Mouse (Mus musculus) liver, embryonic 12.5 days (tissue): ENCODE results near the gene Dync1li1. TPM values are rescaled to one million over a fixed set of nuclear protein-coding genes. Genes with fewer than 3 reads are reported as not detected.
"Not testable (repeated sequence)": the region's sequence is repeated elsewhere in the genome, so short reads cannot be mapped to it uniquely, and the experiment has no call there.

Experiments
- ATAC-seq: fragments of 200-750 bp; cut with Nextera tagmentation; 2 replicates; pipeline ENCODE4 v1.8.0; 2017; ENCODE audit warnings: moderate number of reproducible peaks, mild to moderate bottlenecking, moderate library complexity
- H3K27ac ChIP-seq: fragments of 300-500 bp; sonication (generic); 2 replicates; pipeline ENCODE4 v1.5.1; 2016; ENCODE audit warnings: mild to moderate bottlenecking
- H3K27me3 ChIP-seq: fragments of 300-500 bp; sonication (generic); replicated peaks from 2 replicates; pipeline ENCODE4 v1.6.1; 2016; ENCODE audit warnings: mild to moderate bottlenecking, moderate library complexity
- H3K36me3 ChIP-seq: fragments of 300-500 bp; sonication (generic); 2 replicates; pipeline ENCODE4 v1.6.1; 2016; ENCODE audit warnings: mild to moderate bottlenecking, moderate library complexity
- H3K4me1 ChIP-seq: fragments of 300-500 bp; sonication (generic); 2 replicates; pipeline ENCODE4 v1.6.1; 2016
- H3K4me2 ChIP-seq: fragments of 300-500 bp; sonication (generic); 2 replicates; pipeline ENCODE4 v1.6.1; 2016; ENCODE audit warnings: mild to moderate bottlenecking, moderate library complexity
- H3K4me3 ChIP-seq: fragments of 300-500 bp; sonication (generic); 2 replicates; pipeline ENCODE4 v1.5.1; 2016; ENCODE audit warnings: mild to moderate bottlenecking, moderate library complexity
- H3K9ac ChIP-seq: fragments of 300-500 bp; sonication (generic); 2 replicates; pipeline ENCODE4 v1.6.1; 2016; ENCODE audit warnings: mild to moderate bottlenecking, moderate library complexity
- H3K9me3 ChIP-seq: fragments of 300-500 bp; sonication (generic); replicated peaks from 2 replicates; pipeline ENCODE4 v1.6.1; 2016; ENCODE audit warnings: mild to moderate bottlenecking, moderate library complexity
- WGBS: fragments of 180-500 bp; shearing (Covaris S2); methylation state at CpG from one replicate; pipeline ENCODE4 v1.1.7; 2016; ENCODE audit not compliant: insufficient replicate concordance; 5-methylcytosine and 5-hydroxymethylcytosine counted together
- polyA plus RNA-seq: library from polyadenylated mRNA; unstranded; fragments of >200 nt; fragmentation: Nextera tagmentation; extraction: Ambion mirVana; gene quantifications from 2 replicates; pipeline ENCODE4 v1.2.1, GENCODE M21; 2016

Gene Dync1li1
- 37.7 and 41.3 TPM in 2 replicates for polyA plus RNA-seq

GRCm38 (mm10) chr9:114688252-114688952 is at the start of gene Dync1li1:
TSS of gene Dync1li1 (plus strand) at chr9:114688790.
- WGBS = under 1% methylated on average over 57 of the region's 57 CpGs

GRCm38 (mm10) chr9:114639186-114639748 is 49.3 kb upstream of the Dync1li1 start:
- peaks cover 10% of the 10 kb centered on the region; the same call in 1 of the 2 replicates for H3K36me3 ChIP-seq
- ATAC-seq = no peak
- peaks cover 35% of the 10 kb centered on the region for H3K4me1 ChIP-seq
- H3K4me2 ChIP-seq = peak overlapping the region; percentile 91
- H3K4me3 ChIP-seq = peak overlapping the region; percentile 92
- peak overlapping the region; percentile 89 for H3K27ac ChIP-seq
- 8% methylated on average over 18 of the region's 18 CpGs for WGBS
- peaks cover 13% of the 10 kb centered on the region for H3K27me3 ChIP-seq
- no peaks in the 10 kb centered on the region for H3K9me3 ChIP-seq
- peak overlapping the region; percentile 88 for H3K9ac ChIP-seq

More at GRCm38 (mm10) chr9:114688252-114688952, at the start of gene Dync1li1:
- H3K4me3 ChIP-seq = peak within 1 kb of the TSS; percentile 89
- peak within 1 kb of the TSS; percentile 88 for H3K4me2 ChIP-seq
- H3K4me1 ChIP-seq = peaks cover 30% of the 10 kb centered on the region
- peak within 1 kb of the TSS; percentile 96 for H3K27ac ChIP-seq
- no peaks in the 10 kb centered on the region for H3K9me3 ChIP-seq
- peaks cover 21% of the 10 kb centered on the region for H3K36me3 ChIP-seq
- peak within 1 kb of the TSS; percentile 84 for H3K9ac ChIP-seq
- no peaks in the 10 kb centered on the region for H3K27me3 ChIP-seq
- peak; percentile 98 for ATAC-seq

GRCm38 (mm10) chr9:114639839-114640646 is 48.5 kb upstream of the Dync1li1 start, which contains the start of gene Cnot10:
TSS of gene Cnot10 (minus strand) at chr9:114640184.
- Histone ChIP-seq H3K9me3 (no peaks in the 10 kb centered on the region), H3K4me3 (peak within 1 kb of the TSS; percentile 92), H3K27ac (peak within 1 kb of the TSS; percentile 89), H3K9ac (peak within 1 kb of the TSS; percentile 88), H3K27me3 (peaks cover 14% of the 10 kb centered on the region), H3K4me2 (peak within 1 kb of the TSS; percentile 91), H3K4me1 (peaks cover 30% of the 10 kb centered on the region), H3K36me3 (peaks cover 9% of the 10 kb centered on the region; the same call in 1 of the 2 replicates)
- ATAC-seq = peak; percentile 98
- WGBS = 6% methylated on average over 51 of the region's 51 CpGs

GRCm38 (mm10) chr9:114646556-114647505 is 41.8 kb upstream of the Dync1li1 start:
- H3K9me3 ChIP-seq = no peaks in the 10 kb centered on the region
- H3K4me3 ChIP-seq = no peak overlapping the region
- H3K9ac ChIP-seq = no peak overlapping the region
- peaks cover 31% of the 10 kb centered on the region for H3K27me3 ChIP-seq
- H3K4me1 ChIP-seq = no peaks in the 10 kb centered on the region
- no peak for ATAC-seq
- WGBS = 72% methylated on average over 12 of the region's 12 CpGs
- H3K27ac ChIP-seq = no peak overlapping the region
- no peaks in the 10 kb centered on the region for H3K36me3 ChIP-seq
- no peak overlapping the region for H3K4me2 ChIP-seq

GRCm38 (mm10) chr9:114647506-114648432 is 40.8 kb upstream of the Dync1li1 start:
- 74% methylated on average over 28 of the region's 28 CpGs for WGBS

GRCm38 (mm10) chr9:114648472-114648871 is 40.1 kb upstream of the Dync1li1 start:
- H3K27me3 ChIP-seq = peaks cover 25% of the 10 kb centered on the region
- H3K4me3 ChIP-seq, H3K9me3 ChIP-seq, H3K27ac ChIP-seq, H3K9ac ChIP-seq, H3K36me3 ChIP-seq, H3K4me1 ChIP-seq, ATAC-seq: not testable (repeated sequence)
- H3K4me2 ChIP-seq = peak overlapping the region; percentile 31; the same call in 1 of the 2 replicates
- WGBS = 37% methylated on average over 9 of the region's 9 CpGs

More at GRCm38 (mm10) chr9:114647506-114648432, 40.8 kb upstream of the Dync1li1 start:
- Histone ChIP-seq H3K4me3 (no peak overlapping the region), H3K4me2 (no peak overlapping the region), H3K27ac (no peak overlapping the region), H3K36me3 (no peaks in the 10 kb centered on the region), H3K27me3 (peaks cover 31% of the 10 kb centered on the region), H3K9ac (no peak overlapping the region), H3K4me1 (no peaks in the 10 kb centered on the region), H3K9me3 (no peaks in the 10 kb centered on the region)
- no peak for ATAC-seq

GRCm38 (mm10) chr9:114649371-114649770 is 39.2 kb upstream of the Dync1li1 start:
- H3K4me2 ChIP-seq = no peak overlapping the region
- WGBS = 65% methylated on average over 5 of the region's 5 CpGs
- H3K27me3 ChIP-seq = peaks cover 17% of the 10 kb centered on the region
- no peaks in the 10 kb centered on the region for H3K9me3 ChIP-seq
- H3K36me3 ChIP-seq = no peaks in the 10 kb centered on the region
- H3K9ac ChIP-seq = no peak overlapping the region
- H3K27ac ChIP-seq = no peak overlapping the region
- no peaks in the 10 kb centered on the region for H3K4me1 ChIP-seq
- no peak for ATAC-seq
- H3K4me3 ChIP-seq = no peak overlapping the region

- Histone ChIP-seq H3K4me1 (no peaks in the 10 kb centered on the region), H3K27ac (no peak overlapping the region), H3K9ac (no peak overlapping the region), H3K27me3 (peaks cover 13% of the 10 kb centered on the region; the same call in 1 of the 2 replicates), H3K4me2 (peak overlapping the region; percentile 31), H3K4me3 (no peak overlapping the region), H3K9me3 (no peaks in the 10 kb centered on the region), H3K36me3 (no peaks in the 10 kb centered on the region)
- ATAC-seq = no peak
- WGBS = 49% methylated on average over 21 of the region's 21 CpGs
Measured at GRCm38 (mm10) chr9:114650938-114651634, 37.5 kb upstream of the Dync1li1 start.

GRCm38 (mm10) chr9:114655356-114655755 is 33.2 kb upstream of the Dync1li1 start:
- Histone ChIP-seq H3K27me3 (peaks cover 7% of the 10 kb centered on the region; the same call in 1 of the 2 replicates), H3K9me3 (no peaks in the 10 kb centered on the region), H3K4me2 (no peak overlapping the region), H3K9ac (no peak overlapping the region), H3K4me3 (no peak overlapping the region), H3K36me3 (no peaks in the 10 kb centered on the region), H3K4me1 (no peaks in the 10 kb centered on the region), H3K27ac (no peak overlapping the region)
- ATAC-seq = no peak
- 65% methylated on average over 4 of the region's 4 CpGs for WGBS

GRCm38 (mm10) chr9:114656701-114657100 is 31.9 kb upstream of the Dync1li1 start:
- H3K4me3 ChIP-seq = no peak overlapping the region
- 43% methylated on average over 3 of the region's 3 CpGs for WGBS
- no peaks in the 10 kb centered on the region for H3K9me3 ChIP-seq
- no peaks in the 10 kb centered on the region for H3K4me1 ChIP-seq
- no peak overlapping the region for H3K27ac ChIP-seq
- H3K27me3 ChIP-seq = no peaks in the 10 kb centered on the region
- ATAC-seq = no peak
- H3K9ac ChIP-seq = no peak overlapping the region
- H3K36me3 ChIP-seq = no peaks in the 10 kb centered on the region
- H3K4me2 ChIP-seq = no peak overlapping the region
